Mouse (Mus musculus): ENCODE results near the gene Fbxo3.
"Not testable (repeated sequence)": the region's sequence is repeated elsewhere in the genome, so short reads cannot be mapped to it uniquely, and the experiment has no call there.

Fbxo3 gene

DNA sequence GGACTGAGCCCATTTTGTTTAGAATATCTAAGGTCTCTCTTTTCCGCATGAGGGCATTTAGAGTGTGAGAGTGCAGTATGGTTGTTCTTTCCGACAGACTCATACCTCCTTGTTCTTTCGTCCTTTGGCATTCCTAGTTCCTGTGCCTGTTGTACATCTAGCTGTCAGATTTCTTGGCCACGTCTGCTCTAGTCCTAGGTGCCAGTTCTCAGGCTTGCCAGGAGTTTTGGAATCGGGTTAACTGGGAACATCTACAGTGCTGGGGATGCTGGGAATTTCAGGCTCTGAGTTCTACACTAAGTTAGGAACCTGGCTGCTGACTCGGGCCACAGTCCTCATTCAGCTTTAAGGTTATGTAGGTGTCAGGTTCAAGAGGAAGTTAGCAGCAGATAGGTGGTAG lies 8.1 kb downstream of the Fbxo3 start:
- CTCF ChIA-PET: no interaction called here

DNA sequence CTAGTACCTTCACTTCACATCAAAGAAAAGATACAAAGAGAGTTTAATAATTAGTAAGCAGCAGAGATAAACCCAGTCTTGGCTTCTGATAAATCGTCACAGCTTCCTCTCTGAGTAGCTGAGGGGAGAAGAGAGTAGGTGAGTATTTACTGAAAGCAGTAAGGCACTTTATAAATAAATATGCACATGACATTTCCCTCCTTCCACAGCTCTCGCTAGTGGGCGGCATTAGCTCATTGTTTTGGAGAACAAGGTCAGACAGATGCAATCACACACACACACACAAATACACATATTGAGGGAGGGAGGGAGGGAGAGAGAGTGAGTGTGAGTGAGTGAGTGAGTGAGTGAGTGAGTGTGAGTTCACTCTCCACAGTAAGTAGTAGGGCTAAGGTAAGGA lies 8.8 kb downstream of the Fbxo3 start:
- CTCF ChIA-PET: no interaction called here

DNA sequence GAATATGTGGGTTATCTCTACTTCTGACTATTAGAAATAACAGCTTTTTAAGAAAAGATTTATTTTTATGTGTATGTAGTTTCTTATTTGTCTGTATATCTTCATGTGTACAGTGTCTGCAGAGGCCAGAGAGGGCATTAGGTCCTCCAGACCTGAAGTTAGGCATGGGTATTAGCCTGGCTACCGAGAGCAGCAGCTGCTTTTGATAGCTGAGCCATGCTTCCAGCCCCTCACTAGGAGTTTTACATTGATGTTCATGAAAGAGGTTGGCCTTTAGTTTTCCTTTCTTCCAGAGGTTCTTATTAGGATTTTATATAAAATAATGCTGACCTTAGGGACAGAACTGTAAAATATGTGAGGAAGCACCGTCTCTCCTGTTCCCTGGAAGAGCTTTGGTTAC lies 10.7 kb downstream of the Fbxo3 start:
- CTCF ChIA-PET: no interaction called here

DNA sequence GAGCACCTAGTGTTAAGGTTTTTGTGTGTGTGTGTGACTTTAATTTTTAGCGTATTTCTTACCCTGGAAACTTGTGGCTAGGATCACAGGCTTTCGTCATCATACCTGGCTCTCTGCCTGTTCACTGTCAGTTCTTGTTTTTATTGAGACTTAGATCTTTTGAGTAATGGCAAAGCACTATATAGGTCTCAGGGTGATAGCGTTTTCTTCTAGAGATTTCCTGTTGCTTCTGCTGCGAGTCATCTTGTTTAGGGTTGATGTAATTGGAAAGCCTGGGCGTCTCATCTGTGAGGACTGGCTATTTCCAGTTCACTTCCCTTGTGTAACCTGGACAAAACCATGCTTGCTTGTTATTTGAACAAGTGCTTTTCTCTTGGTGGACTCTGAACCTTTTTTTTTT lies 14.1 kb downstream of the Fbxo3 start:
- CTCF ChIA-PET: no interaction called here

DNA sequence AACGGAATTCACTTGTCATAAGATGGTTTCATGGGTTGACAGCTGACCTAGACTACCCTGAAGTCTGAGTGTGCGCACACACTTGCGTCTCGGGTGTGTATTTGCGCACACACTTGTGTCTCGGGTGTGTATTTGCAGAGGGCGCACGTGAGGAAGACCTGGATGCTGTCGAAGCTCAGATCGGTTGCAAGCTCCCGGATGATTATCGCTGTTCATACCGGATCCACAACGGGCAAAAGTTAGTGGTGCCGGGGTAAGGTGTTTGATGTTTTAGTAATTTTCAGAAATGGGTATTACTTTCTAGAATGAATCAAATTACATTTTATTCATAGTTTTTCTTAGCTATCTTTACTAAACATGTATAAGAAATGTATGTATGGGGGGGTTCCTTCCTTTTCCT lies 15.2 kb downstream of the Fbxo3 start:
- CTCF ChIA-PET: no interaction called here

DNA sequence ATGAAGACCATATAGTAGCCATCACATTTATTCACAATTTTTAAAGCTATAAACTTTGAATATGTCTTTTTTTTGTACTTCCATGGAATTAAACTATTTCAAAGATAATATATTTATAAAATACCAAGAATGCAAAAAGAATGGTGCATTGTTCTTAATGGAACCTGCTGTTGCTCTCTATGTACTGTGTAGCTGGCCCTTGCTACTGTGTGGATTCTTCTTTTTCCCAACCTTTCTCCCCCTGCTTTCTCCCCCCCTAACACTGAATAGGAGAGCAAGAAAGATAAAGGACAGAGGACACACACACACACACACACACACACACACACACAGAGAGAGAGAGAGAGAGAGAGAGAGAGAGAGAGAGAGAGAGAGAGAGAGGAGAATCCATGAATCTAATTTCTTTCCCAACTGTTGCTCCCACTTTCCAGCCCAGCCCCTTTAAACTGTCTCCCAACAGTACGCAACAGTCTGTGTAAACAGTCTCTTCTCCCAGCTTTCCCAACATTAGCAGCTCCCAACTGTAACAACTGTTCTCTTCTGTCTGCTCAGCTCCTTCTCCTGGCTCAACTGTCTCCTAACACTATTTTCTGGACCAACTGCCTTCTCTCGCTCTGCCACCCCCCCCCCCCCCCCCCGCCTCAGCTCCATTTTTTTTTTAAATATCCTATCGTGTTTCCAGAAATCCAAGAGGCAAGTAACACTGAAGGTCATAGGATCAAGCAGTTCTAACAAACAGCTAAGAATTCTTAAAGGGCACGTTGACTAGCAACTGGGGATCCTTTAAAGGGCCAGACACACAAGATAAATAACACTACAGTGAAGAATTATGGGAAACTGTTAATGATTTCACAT lies 16.3 kb downstream of the Fbxo3 start:
- CTCF ChIA-PET: no interaction called here

DNA sequence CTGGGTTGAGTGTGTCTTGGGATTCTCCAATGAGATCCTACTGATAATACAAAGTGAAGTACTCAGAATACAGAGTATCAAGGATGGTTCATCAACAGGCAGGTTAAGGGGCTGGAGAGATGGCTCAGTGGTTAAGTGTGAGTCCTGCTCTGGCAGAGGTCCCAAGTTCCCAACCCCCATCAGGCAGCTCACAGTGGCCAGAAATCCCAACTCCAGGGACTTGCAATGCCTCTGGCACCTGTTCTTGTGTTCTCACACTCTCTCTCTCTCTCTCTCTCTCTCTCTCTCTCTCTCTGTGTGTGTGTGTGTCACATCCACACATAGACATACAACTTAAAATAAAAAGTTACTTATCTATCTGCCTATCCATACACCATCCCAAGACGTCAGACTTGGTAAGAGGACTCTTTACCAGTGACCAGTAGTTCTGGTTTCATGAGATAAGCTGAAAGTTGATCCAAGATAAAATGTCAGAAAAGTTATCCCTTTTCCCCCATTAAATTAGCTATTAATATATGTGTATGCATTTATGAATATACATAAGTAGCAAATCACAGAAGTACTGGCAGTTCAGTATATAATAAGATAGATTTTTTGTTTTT lies 17.1 kb downstream of the Fbxo3 start:
- CTCF ChIA-PET: no interaction called here

DNA sequence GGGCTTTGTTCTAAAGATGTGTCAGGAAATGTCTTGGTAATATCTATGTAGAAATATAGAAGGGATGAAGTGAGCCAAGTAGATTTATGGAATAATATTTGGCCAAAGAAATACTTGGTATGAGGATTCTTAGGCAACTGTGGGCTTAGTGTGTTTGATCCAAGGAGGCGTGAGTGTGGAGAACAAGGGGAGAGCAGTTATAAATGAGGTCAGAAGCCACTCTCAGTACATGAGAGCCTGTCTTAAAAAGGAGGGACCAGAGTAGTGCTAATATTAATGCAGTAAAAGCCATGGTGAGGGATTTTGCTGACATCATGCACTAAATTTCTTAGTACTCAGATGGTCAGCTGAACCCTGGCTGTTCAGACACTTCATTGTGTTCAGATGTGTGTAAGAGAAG lies 30.9 kb downstream of the Fbxo3 start:
- CTCF ChIA-PET: interaction anchor here (0.6 kb wide), 1 partner anchor 74 kb away, joined by 6 read pairs; no protein-coding TSS in a partner anchor

DNA sequence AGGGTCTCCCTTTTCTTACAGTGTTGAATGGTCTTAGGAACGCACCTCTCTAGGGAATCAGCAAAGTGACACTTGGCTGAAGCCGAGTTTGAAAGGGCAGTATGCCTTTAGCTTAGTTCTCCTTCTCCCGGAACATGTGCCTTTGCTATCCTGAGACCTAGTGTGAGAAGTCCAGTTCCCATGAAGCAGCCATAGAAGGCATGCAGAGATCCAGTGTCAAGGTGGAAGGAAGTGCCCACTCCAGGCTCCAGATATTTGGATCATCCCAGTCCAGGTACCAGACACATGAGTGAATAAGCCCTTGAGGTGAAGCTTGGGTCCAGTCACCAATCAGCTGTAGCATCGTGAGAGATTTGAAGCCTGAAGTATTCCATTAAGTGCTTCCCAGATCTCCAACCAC lies 31.4 kb downstream of the Fbxo3 start:
- CTCF ChIA-PET: interaction anchor here (0.6 kb wide), 1 partner anchor 75 kb away, joined by 6 read pairs; no protein-coding TSS in a partner anchor

DNA sequence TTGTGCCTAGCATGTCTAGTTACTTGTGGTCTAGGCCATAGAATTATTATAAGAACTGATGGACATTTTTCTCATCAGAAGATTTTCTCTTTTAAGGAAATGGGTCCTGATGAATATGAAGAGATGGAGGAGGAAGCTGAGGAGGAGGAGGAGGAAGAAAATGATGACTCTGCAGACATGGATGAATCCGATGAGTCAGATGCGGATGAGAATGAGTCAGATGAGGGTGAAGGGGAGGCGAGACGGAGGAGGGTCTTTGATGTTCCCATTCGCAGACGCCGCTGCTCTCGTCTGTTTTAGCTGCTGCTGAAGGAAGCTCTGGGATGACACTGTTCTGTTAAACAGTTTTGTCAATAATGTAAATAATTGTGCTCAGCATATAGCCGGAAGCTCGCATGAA lies 32.3 kb downstream of the Fbxo3 start:
- CTCF ChIA-PET: no interaction called here

DNA sequence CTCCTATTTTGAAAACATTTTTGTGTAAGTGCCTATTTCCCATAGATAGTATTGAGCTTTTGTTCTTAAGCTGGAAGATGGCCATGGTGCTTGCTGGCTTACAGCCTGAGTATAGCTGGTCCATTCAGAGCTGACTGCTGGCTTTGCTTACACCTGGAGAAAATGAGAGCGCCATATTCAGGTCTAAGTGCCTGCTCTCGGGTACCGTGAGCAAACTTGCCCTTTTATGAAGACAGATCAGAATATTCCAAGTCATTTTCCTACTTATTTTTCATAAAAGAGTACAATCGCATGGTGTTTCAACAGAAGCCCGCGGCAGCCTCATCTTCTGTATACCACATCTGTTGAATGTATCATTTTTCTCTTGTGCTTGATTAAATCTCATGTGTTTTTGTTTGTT lies 33.5 kb downstream of the Fbxo3 start:
- CTCF ChIA-PET: no interaction called here

DNA sequence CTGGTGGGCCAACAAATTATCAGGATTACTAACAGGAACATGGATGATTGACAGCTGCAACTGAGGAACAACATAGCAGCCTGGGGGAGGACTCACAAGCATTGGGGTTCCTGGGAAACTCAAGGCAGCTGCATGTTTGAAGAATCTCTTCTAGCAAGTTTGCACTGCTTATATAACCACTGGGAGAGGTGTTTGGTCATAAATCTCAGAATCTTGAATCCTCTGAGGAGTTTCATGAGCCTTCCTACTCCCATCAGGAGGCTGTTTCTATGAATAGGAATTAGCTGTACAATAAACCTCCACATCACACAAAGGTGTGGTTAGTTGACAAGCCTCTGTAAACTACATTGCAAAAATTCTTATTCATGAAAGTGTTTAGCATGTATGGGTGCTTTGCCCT lies 35.1 kb downstream of the Fbxo3 start:
- CTCF ChIA-PET: no interaction called here

DNA sequence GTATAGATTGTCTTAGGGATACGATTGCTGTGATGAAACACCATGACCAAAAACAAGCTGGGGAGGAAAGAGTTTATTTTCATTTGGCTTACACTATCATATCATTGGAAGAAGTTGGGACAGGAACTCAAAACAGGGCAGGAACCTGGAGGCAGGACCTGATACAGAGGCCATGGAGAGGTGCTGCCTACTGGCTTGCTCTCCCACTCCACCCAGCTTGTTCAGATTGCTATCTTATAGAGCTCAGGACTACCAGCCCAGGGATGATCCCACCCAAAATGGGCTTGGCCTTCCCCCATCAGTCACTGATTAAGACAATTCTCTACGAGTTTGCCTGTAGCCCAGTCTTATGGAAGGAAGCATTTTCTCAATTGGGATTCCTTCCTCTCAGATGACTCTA lies 36.6 kb downstream of the Fbxo3 start:
- CTCF ChIA-PET: no interaction called here

DNA sequence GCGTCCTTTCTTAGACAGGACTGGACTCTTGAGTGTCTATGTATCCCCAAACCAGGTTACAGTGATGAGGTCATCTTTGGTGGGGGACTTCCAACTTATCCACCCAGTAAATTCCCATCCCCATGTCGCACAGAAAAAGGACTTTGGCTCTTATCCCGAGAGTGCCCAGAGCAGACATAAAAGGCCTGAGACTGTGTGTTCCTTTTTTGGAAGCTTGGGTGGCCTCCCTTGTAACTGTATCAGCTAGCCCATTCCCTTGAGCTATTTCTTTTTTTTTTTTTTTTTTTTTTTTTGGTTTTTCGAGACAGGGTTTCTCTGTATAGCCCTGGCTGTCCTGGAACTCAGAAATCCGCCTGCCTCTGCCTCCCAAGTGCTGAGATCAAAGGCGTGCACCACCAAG lies 38.0 kb downstream of the Fbxo3 start, which contains the start of gene Gm10912:
Gene Gm10912 (plus strand): TSS at position 301 of the 400 bp plus-strand sequence.
- CTCF ChIA-PET: not testable (repeated sequence)

DNA sequence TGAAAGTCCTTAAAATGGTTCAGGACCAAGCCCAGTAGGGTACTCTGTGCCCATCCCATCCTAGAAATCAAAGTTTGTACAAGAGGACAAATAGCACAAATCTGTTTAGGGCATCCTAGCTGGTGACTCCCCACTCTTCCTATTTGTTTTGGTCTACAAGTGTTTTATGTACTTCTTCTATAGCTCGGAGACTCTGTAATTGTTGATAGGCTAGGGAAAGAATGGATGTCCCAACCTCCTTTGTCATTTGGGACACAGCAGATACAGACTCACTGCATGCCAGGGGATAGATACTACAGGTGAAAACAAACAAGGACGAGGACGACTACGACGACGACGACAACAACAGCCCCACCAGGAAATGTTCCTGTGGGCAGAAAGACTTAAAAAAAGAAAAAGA lies 40.9 kb downstream of the Fbxo3 start, which contains the start of gene Gm10799:
Gene Gm10799 (minus strand): TSS at position 101 of the 400 bp plus-strand sequence.
- CTCF ChIA-PET: not testable (repeated sequence)

DNA sequence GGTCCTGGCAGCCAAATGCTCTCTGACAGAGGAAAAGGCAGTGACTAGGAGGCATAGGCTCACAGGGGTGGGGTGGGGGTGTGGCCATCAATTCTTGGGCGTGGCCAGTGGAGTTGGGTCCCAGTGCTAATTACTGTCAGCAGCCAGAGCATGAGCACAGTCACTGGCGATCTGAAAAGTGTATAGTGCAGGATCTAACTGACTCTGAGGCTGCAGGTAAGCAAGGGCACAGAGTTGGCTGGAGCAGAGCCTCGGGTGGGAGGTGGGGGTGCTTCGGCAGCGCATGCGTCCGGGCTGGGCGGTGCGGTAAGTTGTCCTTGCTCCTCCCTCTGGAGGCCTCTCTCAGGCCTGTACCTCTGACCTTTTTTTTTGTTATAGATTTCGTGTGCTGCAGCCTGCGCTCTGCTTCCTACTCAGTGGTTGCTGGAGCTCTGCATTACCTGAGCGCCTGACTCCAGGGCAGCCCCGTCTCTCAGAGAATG lies 42.2 kb downstream of the Fbxo3 start, which contains the start of gene Cd59b:
Gene Cd59b (plus strand): TSS at position 146 of the 482 bp plus-strand sequence.
- CTCF ChIA-PET: no interaction called here

DNA sequence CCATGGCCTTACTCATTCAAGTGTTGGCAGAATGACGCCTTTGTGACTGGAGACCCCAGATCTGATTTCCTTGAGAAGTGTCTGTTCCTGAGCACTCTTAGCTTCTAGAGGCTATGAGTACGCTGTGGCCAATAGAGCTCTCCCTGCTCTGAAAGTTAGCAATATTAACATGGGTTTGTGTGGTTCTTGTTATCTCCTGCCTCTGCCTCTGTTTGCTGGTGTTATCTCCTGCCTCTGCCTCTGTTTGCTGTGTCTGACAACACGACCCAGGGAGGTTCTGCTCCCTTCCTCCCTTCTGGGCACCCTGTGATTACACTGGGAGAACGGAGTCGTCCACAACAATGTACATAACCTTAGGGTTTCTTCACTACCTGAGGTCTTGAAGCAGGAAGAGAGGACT lies 50.8 kb downstream of the Fbxo3 start:
- CTCF ChIA-PET: not testable (repeated sequence)

DNA sequence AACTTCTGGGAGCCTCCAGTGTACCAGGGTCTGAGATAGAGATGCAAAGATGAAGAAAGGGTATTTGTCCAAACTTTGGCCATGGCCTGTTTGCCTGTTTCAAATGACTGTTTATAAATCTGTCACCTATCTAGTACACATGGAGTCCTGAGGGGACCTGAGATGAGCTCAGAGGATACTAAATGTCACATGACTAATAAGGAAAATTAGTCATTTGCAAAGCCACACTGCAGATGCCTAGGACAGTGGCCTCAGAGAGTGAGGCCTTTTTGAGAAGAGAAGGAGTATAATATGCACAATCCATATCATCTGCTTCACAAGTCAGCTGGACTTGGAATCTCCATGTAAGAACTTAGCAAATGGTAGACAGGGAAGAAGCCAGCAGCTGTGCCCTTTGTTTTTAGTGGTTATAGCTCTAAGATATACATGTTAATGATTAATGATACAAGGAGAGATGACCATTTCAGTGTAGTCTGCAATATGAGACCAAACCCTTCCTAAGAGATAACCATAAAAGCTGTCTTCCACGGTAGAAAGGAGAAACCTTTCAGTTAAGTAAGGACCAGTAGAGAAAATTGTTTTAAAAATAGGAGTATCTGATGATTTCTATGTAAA lies 54.0 kb downstream of the Fbxo3 start:
- CTCF ChIA-PET: not testable (repeated sequence)

DNA sequence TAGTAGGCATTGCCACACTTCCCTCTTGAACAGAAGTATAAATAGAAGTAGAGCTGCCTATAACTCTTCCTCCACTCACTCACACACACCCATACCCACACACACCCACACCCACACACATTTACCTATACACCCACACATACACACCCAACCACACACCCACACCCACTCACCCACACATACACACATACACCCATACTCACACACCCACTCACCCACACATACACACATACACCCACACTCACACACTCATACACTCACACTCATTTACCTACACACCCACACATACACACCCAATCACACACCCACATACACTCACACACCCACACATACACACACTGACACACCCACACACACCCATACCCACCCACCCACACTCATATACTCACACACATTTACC lies 55.0 kb downstream of the Fbxo3 start:
- CTCF ChIA-PET: interaction anchor here (0.7 kb wide), 1 partner anchor 665 kb away, joined by 3 read pairs; no protein-coding TSS in a partner anchor

DNA sequence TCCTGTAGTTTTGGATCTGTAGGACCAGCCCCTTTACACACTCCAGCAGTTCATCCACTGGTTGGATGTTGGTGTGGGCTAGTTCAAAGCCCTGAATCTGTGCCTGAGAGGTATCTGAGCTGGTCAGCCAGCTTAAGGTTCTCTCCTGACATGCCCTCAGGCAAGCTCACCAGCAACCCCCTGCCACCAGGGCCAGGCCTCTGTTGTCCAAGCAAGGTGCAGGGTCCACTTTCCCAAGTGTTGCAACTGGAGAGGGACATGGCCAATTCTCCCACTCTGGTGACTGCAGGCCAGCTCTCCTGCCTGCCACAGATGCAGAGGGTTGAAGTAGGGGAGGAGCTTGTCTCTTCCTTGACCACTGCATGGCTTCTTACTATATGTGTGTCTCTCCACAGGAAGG lies 56.5 kb downstream of the Fbxo3 start:
- CTCF ChIA-PET: not testable (repeated sequence)

DNA sequence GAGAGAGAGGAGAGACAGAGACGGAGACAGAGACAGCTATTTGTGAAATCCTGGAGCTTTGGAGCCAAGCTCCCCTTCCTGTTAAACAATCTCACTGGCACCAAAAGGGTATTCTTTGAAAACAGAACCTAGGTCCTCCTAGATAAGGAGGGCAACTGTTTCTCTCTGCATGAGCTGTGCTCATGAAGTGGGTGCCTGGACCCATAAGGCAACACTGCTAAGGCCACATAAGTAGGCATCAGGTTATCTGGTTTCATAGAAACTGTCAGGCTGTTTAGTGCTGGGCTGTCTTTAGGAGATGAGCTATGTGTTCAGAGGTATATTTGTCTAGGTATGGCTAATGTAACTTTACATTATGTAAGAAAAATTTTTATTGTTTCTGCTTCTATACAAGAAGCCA lies 60.0 kb downstream of the Fbxo3 start:
- CTCF ChIA-PET: interaction anchor here (0.7 kb wide), 1 partner anchor 1143 kb away, joined by 8 read pairs; no protein-coding TSS in a partner anchor

DNA sequence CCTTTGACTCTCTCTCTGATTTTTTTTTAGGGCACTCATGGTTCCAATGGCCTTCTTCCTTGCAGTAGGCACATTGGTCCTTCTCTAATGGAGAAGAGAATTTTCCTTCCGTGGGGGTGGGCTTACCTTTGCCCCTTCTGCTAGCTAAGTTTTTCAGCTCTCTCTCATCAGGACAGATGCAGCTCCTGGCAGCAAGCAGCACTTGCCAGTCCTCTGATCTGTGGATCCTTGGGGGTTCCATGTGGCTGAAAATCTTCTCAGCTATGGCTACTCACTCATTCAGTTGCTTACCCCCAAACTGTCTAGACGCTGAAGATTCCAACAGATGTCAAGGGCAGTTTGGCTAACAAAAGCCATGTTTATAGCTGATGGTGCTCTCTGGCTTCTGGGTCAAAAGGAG lies 65.8 kb downstream of the Fbxo3 start:
- CTCF ChIA-PET: no interaction called here

DNA sequence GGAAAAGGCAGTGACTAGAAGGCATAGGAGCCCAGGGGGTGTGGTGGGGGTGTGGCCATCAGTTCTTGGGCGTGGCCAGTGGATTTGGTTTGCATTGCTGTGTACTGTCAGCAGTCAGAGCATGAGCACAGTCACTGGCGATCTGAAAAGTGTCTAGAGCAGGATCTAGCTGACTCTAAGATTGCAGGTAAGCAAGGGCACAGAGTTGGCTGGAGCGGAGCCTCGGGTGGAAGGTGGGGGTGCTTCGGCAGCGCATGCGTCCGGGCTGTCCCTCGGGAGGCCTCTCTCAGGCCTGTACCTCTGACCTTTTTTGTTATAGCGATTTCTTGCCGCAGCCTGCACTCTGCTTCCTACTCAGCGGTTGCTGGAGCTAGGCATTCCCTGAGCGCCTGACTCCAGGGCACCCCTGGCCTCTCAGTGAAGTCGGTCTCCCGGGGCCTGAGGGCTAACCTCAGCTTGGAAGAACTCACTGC lies 68.3 kb downstream of the Fbxo3 start, which contains the start of gene Cd59a:
Gene Cd59a (plus strand): TSS at position 61 of the 473 bp plus-strand sequence.
- CTCF ChIA-PET: no interaction called here
